Mouse (Mus musculus) testis, postnatal 10 days (tissue): ENCODE measurements around the gene Ddc.

Experiments used
- DNase-seq: peaks from one replicate; pipeline ENCODE4 v3.0.0; 2021; ENCODE audit warnings: low spot score

The Ddc gene

GRCm38 (mm10) chr11:11845044-11845443 is 52.9 kb downstream of the Ddc start:
- no peak for DNase-seq

DNA sequence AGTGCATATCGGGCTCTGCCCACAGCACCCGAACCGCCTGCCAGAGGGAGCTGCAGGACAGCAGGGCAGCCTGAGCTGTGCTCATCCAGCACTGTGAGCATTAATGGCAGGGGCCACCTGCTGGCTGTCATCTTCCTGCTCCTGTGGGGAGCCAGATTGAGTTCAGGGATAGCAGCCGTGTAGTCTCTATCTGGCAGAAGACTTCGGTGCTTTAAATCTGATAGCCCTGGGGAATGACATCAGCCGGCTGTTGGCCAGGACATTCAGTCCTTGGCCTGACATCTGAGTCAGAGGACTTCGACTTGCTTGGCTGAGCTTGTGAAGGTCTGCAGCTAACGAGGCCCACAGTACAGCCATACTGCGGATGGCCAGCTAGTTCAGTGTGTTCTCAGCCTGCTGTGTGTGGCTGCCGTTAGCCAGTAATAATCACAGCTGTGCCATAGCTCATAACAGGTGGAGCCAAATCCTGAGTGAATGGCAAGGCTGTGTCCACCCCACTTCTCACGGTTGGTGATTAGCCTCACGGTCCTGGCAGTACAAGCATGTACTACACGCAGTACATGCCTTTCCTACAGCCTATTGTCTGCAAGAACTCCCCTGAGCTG is 53.5 kb downstream of the Ddc start:
- DNase-seq, result peak; percentile 77

GRCm38 (mm10) chr11:11841590-11841989 is 56.4 kb downstream of the Ddc start:
- DNase-seq, result no peak

GRCm38 (mm10) chr11:11840746-11841145 is 57.2 kb downstream of the Ddc start:
- DNase-seq, result no peak

DNA sequence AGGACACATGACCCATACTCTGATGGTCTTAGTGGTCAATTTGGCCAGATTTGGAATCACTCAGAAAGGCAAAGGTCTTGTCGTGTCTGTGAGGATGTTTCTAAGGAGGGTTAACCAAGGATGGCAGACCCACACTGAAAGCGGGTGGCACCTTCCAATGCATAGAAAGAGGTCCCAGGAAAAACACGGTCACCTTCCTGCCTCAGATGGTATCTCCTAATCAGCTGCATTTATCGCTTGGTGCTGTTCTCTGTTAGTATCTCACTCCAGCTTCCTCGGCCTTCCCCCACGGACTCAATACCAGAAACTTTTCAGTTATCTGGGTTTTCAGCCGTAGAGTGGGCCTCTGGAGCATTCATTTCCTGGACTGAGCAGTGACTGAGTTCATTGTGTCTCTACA is 58.1 kb downstream of the Ddc start:
- no peak for DNase-seq

GRCm38 (mm10) chr11:11837384-11837783 is 60.6 kb downstream of the Ddc start:
- DNase-seq, result no peak

DNA sequence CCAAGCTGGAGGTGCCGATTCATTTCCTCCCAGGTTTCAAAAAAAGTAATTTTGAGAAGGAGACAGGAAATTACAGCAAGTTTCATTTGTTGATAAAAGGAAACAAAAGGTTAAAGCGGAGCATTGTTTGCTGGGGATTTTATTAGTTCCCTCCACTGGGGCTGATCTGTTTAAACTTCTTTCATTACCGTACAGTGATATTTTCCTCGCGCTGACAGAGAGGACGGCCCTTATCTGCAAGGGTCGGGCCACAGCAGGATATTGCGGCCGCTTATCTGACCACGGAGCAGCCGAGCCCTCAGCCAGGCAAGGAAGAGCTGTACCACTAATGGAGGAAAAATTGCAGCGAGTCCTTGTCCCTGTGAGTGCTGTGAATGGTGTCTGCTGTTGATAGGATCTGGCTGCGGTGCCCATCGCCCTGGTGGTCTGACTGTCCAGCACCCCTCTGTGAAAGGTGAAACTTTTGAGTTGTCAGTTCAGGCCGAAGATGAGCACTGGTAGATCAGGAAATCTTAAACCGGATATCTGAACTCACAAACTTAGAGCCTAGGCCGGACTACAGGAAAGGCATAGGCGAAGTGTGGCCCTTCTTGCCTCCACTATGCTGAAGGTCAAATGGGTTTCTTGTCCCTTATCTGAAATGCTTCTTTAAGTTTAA is 61.1 kb downstream of the Ddc start:
- DNase-seq, result no peak

DNA sequence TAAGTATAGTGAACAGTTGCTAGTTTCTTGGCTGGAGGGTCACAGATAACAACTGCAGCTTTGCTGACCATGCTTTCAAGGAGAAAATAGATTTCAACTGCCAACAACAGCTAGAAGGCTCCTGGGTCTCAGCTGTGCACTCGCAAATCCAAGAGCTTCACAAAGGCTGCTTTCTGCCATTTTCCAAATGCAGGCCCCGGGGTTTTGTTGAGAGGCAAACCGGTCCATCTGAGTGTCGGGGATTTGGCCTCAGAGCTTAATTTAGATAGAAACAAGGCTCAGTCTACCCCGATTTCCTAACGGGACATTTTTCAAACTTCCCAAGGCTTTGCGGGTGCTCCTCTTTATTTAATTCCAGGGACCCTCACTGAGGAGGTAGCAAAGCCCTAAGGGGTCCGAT is 61.7 kb downstream of the Ddc start:
- DNase-seq, result no peak

GRCm38 (mm10) chr11:11835791-11836190 is 62.2 kb downstream of the Ddc start:
- DNase-seq, result no peak

DNA sequence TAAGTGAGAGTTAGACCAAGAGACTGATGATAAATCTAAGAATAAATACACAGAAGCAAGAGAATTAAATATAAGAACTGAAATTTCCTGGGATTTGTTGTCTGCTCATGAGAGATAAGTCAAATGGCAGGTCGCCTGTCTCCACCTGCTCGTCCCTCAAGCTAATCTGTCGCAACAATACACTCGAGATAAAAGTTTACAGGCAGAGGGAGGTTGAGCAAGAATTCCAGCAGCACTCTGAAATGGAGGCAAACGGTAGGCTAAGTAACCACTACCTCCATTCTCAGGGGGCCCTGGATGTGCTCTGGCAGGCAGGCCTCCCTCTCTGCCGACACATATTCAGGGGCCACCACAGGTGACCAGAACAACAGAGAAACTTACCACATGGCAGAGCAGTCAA is 62.6 kb downstream of the Ddc start:
- no peak for DNase-seq

GRCm38 (mm10) chr11:11833100-11833499 is 64.8 kb downstream of the Ddc start:
- no peak for DNase-seq

DNA sequence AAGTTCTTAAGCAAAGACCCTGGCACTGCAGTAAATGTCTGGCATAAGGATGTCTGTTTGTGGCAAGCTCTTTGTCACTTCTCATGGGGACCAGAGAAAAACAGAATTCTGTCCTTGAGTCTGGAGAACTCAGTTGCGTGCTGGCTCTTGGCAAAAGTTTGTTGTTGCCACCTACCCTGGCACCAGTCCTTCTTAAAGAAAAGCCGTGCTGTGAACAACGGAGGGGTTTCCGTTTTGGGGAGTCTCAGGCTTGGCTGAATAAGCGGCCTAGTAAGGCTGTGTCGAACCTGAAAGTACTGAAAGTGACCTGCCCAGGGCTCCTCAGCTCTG is 65.2 kb downstream of the Ddc start:
- no peak for DNase-seq

DNA sequence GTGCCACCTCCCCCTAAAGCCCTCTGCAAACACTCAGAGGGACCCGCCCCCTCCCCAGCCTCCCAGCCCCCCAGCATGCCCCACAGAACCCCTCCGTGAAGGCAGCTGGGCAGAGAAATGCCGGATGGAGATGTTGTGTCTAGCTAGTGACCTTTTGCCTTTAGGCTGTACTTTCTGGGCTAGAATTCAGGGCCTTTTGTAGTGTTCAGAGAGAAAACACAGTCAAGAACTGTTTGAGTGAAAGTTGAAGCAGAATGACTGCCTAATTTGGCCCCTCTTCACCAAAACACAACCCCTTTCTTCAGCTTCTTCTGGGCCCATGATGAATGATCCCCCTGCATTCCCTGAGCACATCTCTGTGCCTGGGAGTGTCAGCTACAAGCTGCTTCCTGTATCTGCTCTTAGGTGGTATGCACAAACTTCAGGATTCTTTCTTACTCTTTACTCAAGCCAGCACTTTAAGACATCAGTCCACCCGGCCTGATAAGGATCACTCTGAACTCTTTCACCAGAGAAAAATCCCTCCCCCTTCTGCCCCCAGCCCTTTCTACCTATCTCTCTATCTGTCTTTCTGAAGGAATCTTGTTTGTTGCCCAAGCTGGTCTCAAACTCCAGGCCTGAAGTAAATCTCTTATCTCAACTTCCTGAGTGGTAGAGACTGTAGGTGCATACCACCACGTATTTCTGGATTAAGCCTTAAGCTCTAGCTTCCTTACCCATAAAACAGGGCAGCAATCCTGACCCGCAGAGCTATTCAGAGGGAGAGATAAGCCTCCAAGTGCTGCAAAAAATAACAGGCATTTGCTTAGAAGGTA is 65.8 kb downstream of the Ddc start:
- DNase-seq, result no peak

- DNase-seq, result no peak
Observed at GRCm38 (mm10) chr11:11831526-11831925, 66.4 kb downstream of the Ddc start.

- no peak for DNase-seq
Observed at GRCm38 (mm10) chr11:11830884-11831495, 67.0 kb downstream of the Ddc start.

- no peak for DNase-seq
Observed at GRCm38 (mm10) chr11:11829161-11830000, 68.6 kb downstream of the Ddc start.

DNA sequence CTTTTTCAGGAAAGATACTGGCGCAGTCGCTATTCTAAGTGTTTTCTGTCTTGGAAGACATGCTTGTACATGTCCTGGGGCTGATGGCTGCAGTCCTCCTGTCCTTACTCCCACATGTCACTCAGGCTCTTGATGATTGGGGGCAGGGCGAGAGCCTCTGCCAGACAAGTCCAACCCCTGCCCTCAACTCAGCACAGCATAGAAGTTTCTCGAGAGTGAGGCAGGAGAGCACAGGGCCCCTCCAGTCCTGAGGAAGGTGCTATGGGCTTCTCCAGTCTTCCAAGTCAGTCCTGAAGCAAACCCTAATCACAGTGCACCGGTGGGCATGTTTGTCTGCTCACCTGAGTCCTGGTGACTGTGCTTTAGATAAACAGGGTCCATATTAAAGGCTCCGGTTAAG is 69.2 kb downstream of the Ddc start:
- DNase-seq, result no peak

DNA sequence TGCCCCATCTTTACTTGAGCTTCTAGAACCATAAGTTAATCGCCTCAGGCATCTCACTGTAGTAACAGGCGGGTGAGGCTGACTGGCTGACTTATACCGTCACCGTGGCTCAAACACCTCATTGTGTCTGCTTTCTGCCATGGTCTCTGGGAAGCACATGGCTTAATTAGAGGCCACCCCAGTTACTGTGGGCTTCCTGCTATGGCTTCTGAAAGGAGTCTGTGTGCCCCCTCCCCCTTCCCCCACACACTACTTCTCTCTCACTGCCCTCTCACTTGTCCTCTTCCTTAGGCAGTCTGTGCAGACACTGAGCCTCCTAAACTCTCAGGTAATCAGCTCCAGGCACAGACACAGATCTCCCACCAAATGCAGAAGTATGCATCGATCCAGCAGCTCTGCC is 69.7 kb downstream of the Ddc start:
- DNase-seq, result no peak

DNA sequence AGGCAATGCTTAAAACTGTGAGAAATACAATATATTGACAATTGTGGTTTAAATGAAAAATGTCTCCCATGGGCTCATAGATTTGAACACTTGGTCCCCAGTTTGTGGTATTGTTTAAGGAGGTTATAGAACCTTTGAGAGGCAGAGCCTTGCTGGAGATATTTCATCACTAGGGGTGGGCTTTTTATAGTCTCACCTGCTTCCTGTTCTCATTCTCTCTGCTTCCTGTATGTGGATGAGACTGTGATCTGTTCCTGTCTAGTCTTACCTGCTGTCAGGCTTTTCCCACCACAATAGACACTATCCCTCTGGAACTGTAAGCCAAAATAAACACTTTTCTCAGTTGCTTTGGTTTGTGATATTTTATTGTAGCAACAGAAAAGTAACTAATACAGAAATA is 71.5 kb downstream of the Ddc start:
- DNase-seq, result no peak

- DNase-seq, result no peak
Observed at GRCm38 (mm10) chr11:11825670-11826069, 72.3 kb downstream of the Ddc start.

DNA sequence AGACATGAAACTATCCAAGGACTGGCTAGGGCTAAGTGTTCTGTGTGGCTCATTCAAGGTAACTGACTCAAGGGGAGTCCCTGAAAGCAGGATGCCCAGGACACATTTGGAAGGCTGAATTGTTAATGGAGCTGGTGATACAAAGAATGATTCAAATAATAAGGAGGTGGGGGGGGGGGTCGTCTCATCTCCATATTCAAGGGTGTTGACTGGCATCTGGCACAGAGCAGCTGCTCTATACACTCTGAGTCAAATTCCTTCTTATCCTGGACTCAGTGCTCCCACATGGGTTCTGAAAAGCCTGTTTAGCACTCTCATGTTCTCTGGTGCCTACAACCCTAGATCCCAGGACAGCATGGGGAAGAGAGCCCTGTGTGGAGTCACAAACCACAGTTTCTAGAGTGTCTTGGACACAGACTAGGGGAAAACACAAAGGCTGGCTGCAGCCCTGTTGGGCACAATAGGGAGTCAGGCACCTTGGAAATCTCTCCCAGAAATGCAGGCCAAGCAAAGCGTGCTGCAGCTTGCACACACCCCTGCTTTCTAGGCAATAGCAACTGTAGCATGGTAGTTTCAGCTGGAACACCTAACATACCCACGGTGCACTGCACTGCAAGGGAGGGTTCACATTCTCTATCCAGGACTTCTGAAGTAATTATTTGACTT is 72.8 kb downstream of the Ddc start:
- DNase-seq, result no peak
